Mouse (Mus musculus) neural tube, embryonic 12.5 days (tissue): ENCODE measurements at regions not wholly inside any gene's neighbourhood (a gene's known extent, or its start where the extent isn't known, plus 50 kb on each side); places are given as distances from the start of the nearest gene placed in this dataset.

Source experiments
- ATAC-seq: fragments of 200-750 bp; cut with Nextera tagmentation; 2 replicates; pipeline ENCODE4 v1.8.0; 2017; ENCODE audit warnings: low read depth, mild to moderate bottlenecking, moderate TSS enrichment, moderate library complexity; ENCODE audit not compliant: low FRiP score
- H3K27ac ChIP-seq: fragments of 300-500 bp; sonication (generic); 2 replicates; pipeline ENCODE4 v1.5.1; 2016
- H3K27me3 ChIP-seq: fragments of 300-500 bp; sonication (generic); replicated peaks from 2 replicates; pipeline ENCODE4 v1.6.1; 2016; ENCODE audit warnings: mild to moderate bottlenecking
- H3K36me3 ChIP-seq: fragments of 300-500 bp; sonication (generic); 2 replicates; pipeline ENCODE4 v1.6.1; 2016; ENCODE audit warnings: mild to moderate bottlenecking
- H3K4me1 ChIP-seq: fragments of 300-500 bp; sonication (generic); 2 replicates; pipeline ENCODE4 v1.6.1; 2016
- H3K4me2 ChIP-seq: fragments of 300-500 bp; sonication (generic); replicated peaks from 2 replicates; pipeline ENCODE4 v1.6.1; 2016; ENCODE audit warnings: mild to moderate bottlenecking
- H3K4me3 ChIP-seq: fragments of 300-500 bp; sonication (generic); 2 replicates; pipeline ENCODE4 v1.5.1; 2016
- H3K9ac ChIP-seq: fragments of 300-500 bp; sonication (generic); 2 replicates; pipeline ENCODE4 v1.6.1; 2016; ENCODE audit warnings: mild to moderate bottlenecking
- H3K9me3 ChIP-seq: fragments of 300-500 bp; sonication (generic); 2 replicates; pipeline ENCODE4 v1.6.1; 2016; ENCODE audit warnings: mild to moderate bottlenecking
- WGBS: fragments of 180-500 bp; shearing (Covaris S2); methylation state at CpG from one replicate; pipeline ENCODE4 v1.1.7; 2016; 5-methylcytosine and 5-hydroxymethylcytosine counted together

DNA sequence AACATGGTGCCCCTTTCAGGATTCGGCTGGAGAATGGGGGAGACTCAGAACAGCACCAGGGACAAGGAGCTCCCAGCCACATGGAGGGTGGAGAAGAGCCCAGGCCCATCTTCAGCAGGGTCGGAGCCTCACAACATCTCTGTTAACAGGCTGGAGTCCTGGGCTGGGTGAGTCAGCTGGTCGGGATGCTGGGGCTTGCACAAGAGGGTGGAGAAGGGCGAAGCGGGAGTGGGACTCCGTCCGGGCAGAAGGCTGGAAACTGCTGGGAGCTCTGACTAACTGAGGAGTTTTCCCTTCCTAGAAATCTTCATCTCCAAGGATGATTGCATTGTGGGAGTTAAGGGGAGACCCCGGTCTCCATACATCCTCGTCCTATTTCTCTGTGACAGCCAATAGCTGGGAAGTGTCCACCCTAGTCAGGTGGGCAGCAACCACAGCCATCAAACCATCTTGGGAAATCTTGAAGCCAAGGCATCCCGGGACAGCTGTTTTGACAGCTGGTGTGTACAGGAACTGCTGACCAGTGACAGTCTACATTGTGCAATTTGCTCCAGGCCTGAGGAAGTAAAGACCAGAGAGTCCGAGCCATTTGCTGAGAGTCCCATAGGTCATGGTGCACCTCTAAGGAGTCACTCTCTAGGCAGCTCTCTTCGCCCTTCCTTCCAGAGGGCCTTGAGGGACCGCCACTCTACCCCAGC is 247.4 kb downstream of the Bcl11b start:
- no peak overlapping the region for H3K27ac ChIP-seq
- H3K36me3 ChIP-seq = no peaks in the 10 kb centered on the region
- peaks cover 21% of the 10 kb centered on the region for H3K4me1 ChIP-seq
- no peak overlapping the region for H3K9ac ChIP-seq
- H3K4me3 ChIP-seq = no peak overlapping the region
- ATAC-seq = no peak
- H3K9me3 ChIP-seq = no peaks in the 10 kb centered on the region
- WGBS = 90% methylated on average over 13 of the region's 13 CpGs
- no peaks in the 10 kb centered on the region; the same call in 1 of the 2 replicates for H3K27me3 ChIP-seq
- no peak overlapping the region for H3K4me2 ChIP-seq

DNA sequence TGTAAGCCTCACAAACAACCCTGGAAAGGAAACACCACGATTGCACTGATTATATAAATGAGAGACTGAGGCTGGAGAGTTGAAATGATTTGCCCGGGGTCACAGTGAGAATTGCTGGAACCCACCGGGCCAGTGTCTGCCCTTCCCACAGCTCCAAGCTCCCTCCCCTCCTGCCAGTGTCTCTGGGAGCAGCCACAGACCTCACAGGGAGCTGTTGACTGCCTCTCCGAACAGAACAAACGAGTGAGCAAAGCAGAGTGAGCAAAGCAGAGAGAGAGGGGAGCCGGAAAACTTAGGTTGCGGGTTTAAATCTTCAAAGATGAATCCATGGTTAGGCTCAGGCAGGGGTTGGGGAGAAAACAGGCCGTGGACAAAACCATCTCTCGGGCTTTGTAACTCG is 246.2 kb downstream of the Bcl11b start:
- ATAC-seq = no peak
- Histone ChIP-seq H3K9ac (no peak overlapping the region), H3K4me3 (no peak overlapping the region), H3K9me3 (no peaks in the 10 kb centered on the region), H3K36me3 (no peaks in the 10 kb centered on the region), H3K4me2 (no peak overlapping the region), H3K27me3 (no peaks in the 10 kb centered on the region; the same call in 1 of the 2 replicates), H3K4me1 (peaks cover 20% of the 10 kb centered on the region), H3K27ac (no peak overlapping the region)
- WGBS = 36% methylated on average over 10 of the region's 10 CpGs

DNA sequence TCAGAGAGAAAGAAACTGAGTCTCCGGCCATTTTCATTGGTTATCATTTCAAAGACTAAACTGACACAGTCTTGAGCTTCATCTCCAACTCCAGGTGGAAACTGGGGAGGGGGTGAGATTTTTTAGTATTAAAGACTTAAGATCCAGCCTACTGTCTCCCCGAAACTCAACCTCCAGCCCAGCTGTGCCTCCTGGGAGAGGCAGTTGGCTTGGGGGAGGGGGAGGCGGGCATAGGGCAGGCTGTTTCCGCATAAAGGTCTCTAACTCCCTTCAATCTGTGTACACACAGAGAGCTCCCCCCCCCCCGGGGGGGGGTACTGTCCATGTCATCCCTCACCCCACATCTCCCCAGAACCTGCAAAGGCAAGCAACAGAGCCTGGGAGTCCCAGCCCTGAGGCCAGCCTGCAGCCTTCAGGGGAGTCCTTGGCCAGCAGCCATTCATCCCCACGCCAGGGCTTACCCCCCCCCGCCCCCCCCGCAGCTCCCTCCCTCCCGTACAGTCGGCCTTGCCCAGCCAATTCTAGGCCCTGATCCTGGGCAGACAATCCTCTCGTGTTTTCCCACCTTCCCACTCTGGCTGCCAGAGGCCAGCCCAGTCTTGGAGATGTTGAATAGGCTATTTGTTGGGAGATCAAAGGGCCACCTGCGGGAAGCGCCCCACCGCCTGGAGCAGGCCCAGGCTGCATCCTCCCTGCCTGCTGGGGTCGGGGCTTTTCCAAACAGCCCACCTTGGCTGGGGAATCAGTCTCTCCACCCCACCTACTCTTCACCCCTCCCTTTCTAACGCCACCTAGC is 245.2 kb downstream of the Bcl11b start:
- 12% methylated on average over 15 of the region's 16 CpGs for WGBS
- Histone ChIP-seq H3K4me3 (no peak overlapping the region), H3K9ac (no peak overlapping the region), H3K9me3 (no peaks in the 10 kb centered on the region), H3K4me2 (no peak overlapping the region; the same call in 1 of the 2 replicates), H3K27ac (no peak overlapping the region), H3K36me3 (no peaks in the 10 kb centered on the region), H3K4me1 (peaks cover 11% of the 10 kb centered on the region), H3K27me3 (no peaks in the 10 kb centered on the region; the same call in 1 of the 2 replicates)
- ATAC-seq = peak; percentile 72

DNA sequence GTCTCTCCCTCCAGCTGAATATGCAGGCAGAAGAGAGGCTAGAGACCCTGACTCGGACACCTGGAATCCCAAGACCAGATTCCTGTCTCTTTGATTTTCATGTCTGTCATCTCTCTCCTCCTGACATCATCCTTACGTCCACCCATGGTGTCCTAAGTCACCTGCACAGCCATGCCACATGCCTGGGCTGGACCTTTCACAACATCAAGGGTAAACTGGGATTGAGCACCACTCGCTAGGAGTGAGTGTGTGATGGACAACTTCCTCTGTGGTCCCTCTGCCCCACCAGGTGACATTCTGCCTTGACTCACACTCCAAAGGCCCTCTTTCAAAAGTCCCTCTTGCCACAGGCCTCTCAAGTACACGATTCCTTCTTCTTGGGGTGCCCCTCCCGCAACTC is 244.1 kb downstream of the Bcl11b start:
- no peak overlapping the region for H3K4me2 ChIP-seq
- no peak overlapping the region for H3K4me3 ChIP-seq
- WGBS = 81% methylated on average over 5 of the region's 5 CpGs
- no peaks in the 10 kb centered on the region for H3K9me3 ChIP-seq
- peaks cover 11% of the 10 kb centered on the region for H3K4me1 ChIP-seq
- H3K9ac ChIP-seq = no peak overlapping the region
- H3K36me3 ChIP-seq = no peaks in the 10 kb centered on the region
- no peaks in the 10 kb centered on the region; the same call in 1 of the 2 replicates for H3K27me3 ChIP-seq
- H3K27ac ChIP-seq = no peak overlapping the region
- ATAC-seq = no peak

DNA sequence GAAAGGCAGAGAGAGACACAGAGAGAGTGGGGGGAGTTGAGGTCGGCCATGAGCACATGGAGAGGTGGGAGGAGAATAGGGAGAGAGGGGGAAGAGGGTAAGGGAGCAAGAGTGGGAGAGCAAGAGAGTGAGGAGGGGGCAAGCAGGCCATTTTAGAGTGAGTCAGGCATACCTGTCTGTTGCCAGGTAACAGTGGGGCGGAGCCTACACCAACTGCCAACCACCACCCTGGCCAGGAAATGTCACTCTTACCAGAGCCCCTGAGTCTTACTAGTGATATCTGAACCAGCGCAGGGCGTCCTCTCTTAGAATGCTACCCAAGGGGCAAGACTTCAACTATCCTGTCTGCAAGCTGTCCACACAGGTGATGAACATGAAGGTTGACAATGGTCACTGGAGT is 243.5 kb downstream of the Bcl11b start:
- Histone ChIP-seq H3K4me3 (no peak overlapping the region), H3K9ac (no peak overlapping the region), H3K4me1 (peaks cover 11% of the 10 kb centered on the region), H3K27ac (no peak overlapping the region), H3K9me3 (no peaks in the 10 kb centered on the region), H3K4me2 (no peak overlapping the region), H3K36me3 (no peaks in the 10 kb centered on the region), H3K27me3 (no peaks in the 10 kb centered on the region; the same call in 1 of the 2 replicates)
- no peak for ATAC-seq
- 74% methylated on average over 4 of the region's 4 CpGs for WGBS

DNA sequence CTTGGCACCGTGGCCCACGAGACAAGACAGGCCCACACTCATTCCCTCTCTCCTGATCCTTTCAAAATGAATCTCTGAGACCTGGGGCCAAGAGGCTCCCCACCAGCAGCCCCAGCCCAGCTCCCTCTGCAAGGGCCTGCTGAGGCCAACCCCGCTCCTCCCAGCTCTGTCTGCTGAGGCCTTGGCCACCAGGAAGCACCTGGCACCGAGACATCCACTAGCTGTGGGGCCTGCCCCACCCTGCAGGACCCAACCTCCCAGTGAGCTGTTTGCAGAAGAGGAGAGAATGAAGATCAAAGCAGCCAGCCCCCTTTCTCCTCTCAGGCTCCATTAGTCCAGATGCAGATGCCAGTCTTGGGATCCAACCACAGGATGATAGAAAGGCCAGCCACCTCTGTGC is 241.3 kb downstream of the Bcl11b start:
- 83% methylated on average over 4 of the region's 4 CpGs for WGBS

DNA sequence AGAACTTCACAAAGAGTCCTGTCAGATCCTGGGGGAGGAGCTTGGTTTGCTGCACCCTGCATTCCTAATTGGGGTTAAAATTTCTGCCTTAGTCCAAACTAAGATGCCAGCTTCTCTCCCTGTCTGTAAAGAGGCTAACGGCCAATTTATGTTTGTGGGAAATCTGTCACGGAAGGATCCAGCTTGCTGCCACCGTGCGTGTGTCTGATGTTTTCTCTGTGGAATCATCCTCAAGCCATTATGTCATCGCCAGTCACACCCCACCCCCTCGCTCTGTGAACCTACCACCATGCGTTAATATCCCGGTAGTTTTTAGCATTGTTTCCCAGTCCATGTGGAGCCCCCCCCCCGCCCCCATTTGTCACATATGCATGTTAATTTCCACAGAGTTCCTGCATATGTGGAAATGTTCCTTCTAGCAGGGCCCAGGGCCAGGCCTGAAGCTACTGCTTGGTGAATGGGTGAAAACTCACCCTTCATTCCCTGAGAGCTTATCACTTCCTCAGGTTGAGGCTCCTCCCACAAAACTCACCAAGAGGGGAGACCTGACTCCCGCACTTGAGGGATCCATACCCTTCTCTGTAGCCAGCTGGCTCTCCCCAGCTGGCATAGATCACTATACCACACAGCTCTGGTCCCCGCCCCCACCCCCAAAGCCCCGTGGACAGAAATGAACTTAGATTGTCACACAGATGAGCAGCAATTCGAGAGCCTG is 233.4 kb downstream of the Bcl11b start:
- no peak for ATAC-seq
- Histone ChIP-seq H3K27ac (no peak overlapping the region), H3K36me3 (no peaks in the 10 kb centered on the region), H3K4me3 (no peak overlapping the region), H3K4me1 (no peaks in the 10 kb centered on the region), H3K27me3 (no peaks in the 10 kb centered on the region), H3K9me3 (no peaks in the 10 kb centered on the region; the same call in 1 of the 2 replicates), H3K9ac (no peak overlapping the region), H3K4me2 (no peak overlapping the region)
- 71% methylated on average over 13 of the region's 13 CpGs for WGBS

More for the DNA sequence above, 241.3 kb downstream of the Bcl11b start:
- Histone ChIP-seq H3K27me3 (no peaks in the 10 kb centered on the region), H3K27ac (no peak overlapping the region), H3K4me3 (no peak overlapping the region), H3K36me3 (no peaks in the 10 kb centered on the region), H3K9ac (no peak overlapping the region), H3K4me1 (peaks cover 11% of the 10 kb centered on the region), H3K9me3 (no peaks in the 10 kb centered on the region), H3K4me2 (no peak overlapping the region)
- no peak for ATAC-seq

DNA sequence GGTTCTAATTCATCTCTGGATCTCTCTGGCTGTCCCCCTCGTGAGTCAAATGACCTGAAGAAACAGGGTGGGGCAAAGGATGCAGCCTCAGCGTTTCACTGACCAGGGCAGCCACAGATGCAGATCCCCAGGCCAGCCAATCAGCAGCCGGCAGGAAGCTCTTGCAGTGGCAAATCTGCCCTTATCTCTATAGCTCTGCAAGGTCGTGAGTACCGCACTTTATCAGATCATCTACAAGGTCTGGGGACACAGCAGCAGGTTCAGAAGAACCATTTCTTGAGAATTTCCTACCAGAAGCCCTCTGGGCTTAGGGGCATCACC is 232.9 kb downstream of the Bcl11b start:
- no peak overlapping the region for H3K4me2 ChIP-seq
- WGBS = 34% methylated on average over 5 of the region's 5 CpGs
- H3K4me1 ChIP-seq = no peaks in the 10 kb centered on the region
- no peaks in the 10 kb centered on the region; the same call in 1 of the 2 replicates for H3K9me3 ChIP-seq
- H3K27ac ChIP-seq = no peak overlapping the region
- H3K9ac ChIP-seq = no peak overlapping the region
- no peaks in the 10 kb centered on the region for H3K27me3 ChIP-seq
- H3K36me3 ChIP-seq = no peaks in the 10 kb centered on the region
- no peak overlapping the region for H3K4me3 ChIP-seq
- ATAC-seq = no peak

DNA sequence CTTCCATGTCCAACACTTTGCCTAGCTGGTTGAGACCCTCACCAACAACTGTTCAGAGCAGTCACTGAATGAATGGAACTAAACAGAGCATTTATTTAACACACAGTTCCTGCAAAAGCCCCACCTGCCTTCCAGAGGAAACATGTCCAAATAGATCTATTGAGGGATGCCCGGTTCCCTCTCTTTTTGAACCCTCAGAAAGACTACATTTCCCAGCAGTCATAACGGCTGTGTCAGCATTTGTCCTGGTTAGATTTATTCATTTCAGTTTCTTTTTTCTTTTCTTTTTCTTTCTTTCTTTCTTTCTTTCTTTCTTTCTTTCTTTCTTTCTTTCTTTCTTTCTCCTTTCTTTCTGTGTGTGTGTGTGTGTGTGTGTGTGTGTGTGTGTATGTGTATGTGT is 232.1 kb downstream of the Bcl11b start:
- no peaks in the 10 kb centered on the region for H3K4me1 ChIP-seq
- no peak overlapping the region for H3K4me2 ChIP-seq
- H3K36me3 ChIP-seq = no peaks in the 10 kb centered on the region
- ATAC-seq = no peak
- H3K4me3 ChIP-seq = no peak overlapping the region
- H3K27me3 ChIP-seq = no peaks in the 10 kb centered on the region
- no peak overlapping the region for H3K27ac ChIP-seq
- no peaks in the 10 kb centered on the region; the same call in 1 of the 2 replicates for H3K9me3 ChIP-seq
- WGBS = 80% methylated on average over 2 of the region's 2 CpGs
- no peak overlapping the region for H3K9ac ChIP-seq

DNA sequence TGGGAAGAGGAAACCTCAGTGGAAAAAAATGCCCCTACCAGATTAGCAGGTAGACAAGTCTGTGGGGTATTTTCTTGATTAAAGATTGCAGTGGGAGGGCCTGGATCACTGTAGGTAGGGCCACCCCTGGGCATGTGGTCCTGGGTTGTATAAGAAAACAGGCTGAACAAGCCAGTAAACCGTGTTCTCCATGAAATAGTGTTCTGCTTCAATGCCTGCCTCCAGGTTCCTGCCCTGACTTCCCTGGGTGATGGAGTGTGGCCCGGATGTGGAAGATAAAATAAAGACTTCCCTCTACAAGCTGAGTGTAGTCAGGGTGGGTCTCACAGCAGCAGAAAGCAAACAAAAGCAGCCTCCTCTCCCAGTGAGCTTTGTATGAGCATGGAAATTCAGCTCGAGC is 231.6 kb downstream of the Bcl11b start:
- Histone ChIP-seq H3K9ac (no peak overlapping the region), H3K4me2 (no peak overlapping the region), H3K36me3 (no peaks in the 10 kb centered on the region), H3K27ac (no peak overlapping the region), H3K27me3 (no peaks in the 10 kb centered on the region), H3K4me3 (no peak overlapping the region), H3K9me3 (no peaks in the 10 kb centered on the region; the same call in 1 of the 2 replicates), H3K4me1 (no peaks in the 10 kb centered on the region)
- ATAC-seq = no peak
- WGBS = 45% methylated on average over 3 of the region's 3 CpGs

DNA sequence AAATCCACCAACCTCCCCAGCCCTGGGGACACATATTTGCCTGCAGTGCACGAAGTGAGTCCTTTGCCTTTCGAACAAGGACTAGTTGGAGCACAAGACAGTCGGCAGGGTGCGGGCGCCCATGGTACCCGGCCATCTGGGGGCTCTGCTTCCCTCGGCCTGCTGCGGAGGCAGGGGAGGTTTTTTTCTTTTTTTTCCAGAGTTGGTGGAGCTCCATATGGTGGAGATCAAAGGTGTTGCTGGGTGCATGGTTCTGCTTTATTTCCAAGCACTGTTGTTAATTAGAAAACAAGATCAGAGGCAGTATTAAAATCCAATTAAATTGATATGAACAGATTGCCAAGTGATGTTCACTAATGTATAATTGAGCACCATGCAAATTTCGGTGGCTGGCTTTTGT is 225.4 kb downstream of the Bcl11b start:
- no peaks in the 10 kb centered on the region for H3K36me3 ChIP-seq
- H3K27ac ChIP-seq = no peak overlapping the region
- 70% methylated on average over 9 of the region's 9 CpGs for WGBS
- no peaks in the 10 kb centered on the region; the same call in 1 of the 2 replicates for H3K9me3 ChIP-seq
- no peak overlapping the region for H3K4me3 ChIP-seq
- no peak overlapping the region for H3K9ac ChIP-seq
- H3K4me2 ChIP-seq = no peak overlapping the region
- ATAC-seq = no peak
- H3K27me3 ChIP-seq = no peaks in the 10 kb centered on the region
- H3K4me1 ChIP-seq = no peaks in the 10 kb centered on the region

DNA sequence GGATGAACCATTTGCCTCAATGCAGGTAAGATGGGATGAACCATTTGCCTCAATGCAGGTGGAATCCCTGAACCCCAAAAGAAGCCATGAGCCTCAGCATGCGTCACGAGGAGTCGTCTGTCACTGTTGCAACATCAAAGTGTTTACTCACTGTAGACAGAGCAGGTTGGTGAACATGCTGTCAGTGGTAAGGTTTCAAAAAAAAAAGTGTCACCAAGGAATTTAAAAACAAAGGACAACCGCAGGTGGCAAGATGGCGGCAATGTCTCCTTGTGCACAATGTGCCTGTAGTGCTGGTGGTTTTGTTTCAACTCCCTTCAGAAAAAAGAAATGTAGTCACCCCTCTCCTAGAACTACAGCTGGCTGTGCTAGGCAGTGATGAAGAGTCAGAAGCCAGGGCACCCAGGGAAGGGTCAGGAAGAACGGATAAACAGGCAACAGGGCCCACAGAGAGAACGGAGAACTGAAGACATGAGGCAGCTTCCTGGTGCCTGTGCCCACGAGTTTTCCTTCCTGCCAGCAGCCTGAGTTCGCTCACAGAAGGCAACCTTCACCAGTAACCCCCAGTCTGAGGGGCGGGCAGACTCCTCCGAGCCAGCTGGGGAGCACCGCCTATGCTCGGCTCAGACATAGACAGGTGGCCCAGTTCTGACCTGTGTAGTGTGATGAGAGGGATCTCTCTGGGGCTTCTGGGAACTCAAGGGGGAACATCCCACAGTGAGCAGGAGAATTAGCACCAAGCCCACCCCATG is 223.9 kb downstream of the Bcl11b start:
- no peaks in the 10 kb centered on the region for H3K27me3 ChIP-seq
- H3K4me3 ChIP-seq = no peak overlapping the region
- no peaks in the 10 kb centered on the region for H3K4me1 ChIP-seq
- H3K27ac ChIP-seq = no peak overlapping the region
- 88% methylated on average over 13 of the region's 13 CpGs for WGBS
- H3K36me3 ChIP-seq = no peaks in the 10 kb centered on the region
- H3K9ac ChIP-seq = no peak overlapping the region
- no peak for ATAC-seq
- no peak overlapping the region for H3K4me2 ChIP-seq
- no peaks in the 10 kb centered on the region; the same call in 1 of the 2 replicates for H3K9me3 ChIP-seq
